Mouse (Mus musculus) ES-CJ7 (cell line): ENCODE data around the gene Pfkfb1.

Experiments used
- DNase-seq: peaks from one replicate; pipeline ENCODE4 v3.0.0; 2011; ENCODE audit warnings: low read depth, low spot score

The Pfkfb1 gene

DNA sequence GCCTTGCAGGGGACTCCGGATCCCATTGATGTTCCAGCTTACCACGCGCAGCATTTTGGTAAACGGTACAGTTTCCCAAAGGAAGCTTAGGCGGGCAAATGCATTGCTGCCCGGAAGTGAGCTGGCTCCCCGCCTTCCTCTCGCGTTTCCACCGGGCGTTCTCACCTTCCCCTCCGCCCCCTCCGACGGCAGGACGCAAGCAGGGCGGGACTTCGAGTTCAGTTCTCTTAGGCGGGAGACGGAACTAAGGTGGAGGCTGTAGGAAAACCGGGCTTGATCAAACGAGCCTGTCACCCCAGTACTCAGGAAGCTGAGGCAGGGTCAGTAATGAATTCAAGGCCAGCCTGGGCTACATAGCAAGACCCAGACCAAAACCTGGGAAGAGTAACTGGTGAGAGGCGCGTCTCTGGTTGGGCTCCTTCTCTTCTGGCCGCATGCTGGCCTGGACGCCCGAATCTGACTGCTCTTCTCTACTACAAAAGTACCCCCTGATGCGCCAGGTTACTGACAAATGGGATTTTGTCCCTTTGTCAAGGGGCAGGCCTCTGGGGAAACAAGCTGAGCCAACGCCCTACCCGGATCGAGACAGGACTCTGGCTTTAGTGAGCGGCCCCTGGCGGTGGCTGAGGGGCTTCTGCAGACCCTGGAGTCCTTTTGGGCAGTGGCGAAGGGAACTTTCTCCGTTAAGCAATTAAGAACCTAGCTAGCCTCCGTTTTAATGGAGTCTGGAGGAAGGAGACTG lies at the start of gene Pfkfb1:
Pfkfb1 (plus strand) TSS at position 207 of the 742 bp plus-strand sequence.
- peak; percentile 90 for DNase-seq

- DNase-seq: no peak
These were observed 47.9 kb upstream of the Pfkfb1 start for GRCm38 (mm10) chrX:150540111-150540510.

DNA sequence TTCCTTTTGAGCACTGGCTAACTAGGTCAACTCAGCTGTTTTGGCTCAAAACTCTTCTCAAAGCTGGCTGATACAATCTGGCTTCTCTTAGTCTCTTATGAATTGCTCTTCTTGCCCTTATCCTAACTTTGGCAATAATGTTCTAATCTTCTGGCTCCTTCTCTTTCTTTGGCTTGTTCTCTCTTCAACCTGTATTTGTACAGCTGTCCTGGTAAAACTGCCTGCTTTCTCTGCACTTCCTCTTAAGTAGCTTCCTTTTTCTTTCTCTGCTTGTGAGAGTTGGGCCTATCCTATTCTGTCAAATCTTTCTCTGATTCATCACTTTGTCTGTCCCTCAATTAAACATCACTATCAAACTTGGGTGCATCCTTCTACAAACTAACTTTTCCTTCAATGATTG lies 46.3 kb upstream of the Pfkfb1 start:
- DNase-seq: no peak

GRCm38 (mm10) chrX:150547239-150547638 lies 40.8 kb upstream of the Pfkfb1 start, which contains the start of gene Alas2:
Gene Alas2 (plus strand): TSS chrX:150547375.
- DNase-seq: no peak

- no peak for DNase-seq
These were observed 38.4 kb upstream of the Pfkfb1 start for GRCm38 (mm10) chrX:150549639-150550038.

- DNase-seq: no peak
These were observed 36.0 kb upstream of the Pfkfb1 start for GRCm38 (mm10) chrX:150551986-150552385.

DNA sequence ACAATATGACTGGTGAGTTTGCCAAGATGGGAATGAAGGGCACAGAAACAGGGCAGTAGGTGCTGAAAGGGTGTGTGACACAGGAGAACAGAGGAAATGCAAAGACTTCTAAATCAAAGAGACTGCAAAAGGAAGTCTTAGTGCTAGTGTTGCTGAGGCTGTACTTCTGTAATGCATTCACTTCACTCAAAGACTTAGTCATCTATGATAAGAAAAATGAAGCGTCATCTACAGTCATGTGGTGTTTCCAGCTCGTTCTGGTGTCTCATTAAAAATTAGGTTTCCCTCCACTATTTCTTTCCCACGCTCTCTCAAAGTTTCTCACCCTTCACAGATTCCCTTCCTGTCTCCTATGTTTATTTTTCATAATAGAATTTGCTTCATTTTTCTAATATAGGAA lies 34.0 kb upstream of the Pfkfb1 start:
- DNase-seq: no peak

- DNase-seq: no peak
These were observed 23.2 kb upstream of the Pfkfb1 start for GRCm38 (mm10) chrX:150564644-150565357.

GRCm38 (mm10) chrX:150581921-150582320 lies 6.1 kb upstream of the Pfkfb1 start:
- DNase-seq: no peak

DNA sequence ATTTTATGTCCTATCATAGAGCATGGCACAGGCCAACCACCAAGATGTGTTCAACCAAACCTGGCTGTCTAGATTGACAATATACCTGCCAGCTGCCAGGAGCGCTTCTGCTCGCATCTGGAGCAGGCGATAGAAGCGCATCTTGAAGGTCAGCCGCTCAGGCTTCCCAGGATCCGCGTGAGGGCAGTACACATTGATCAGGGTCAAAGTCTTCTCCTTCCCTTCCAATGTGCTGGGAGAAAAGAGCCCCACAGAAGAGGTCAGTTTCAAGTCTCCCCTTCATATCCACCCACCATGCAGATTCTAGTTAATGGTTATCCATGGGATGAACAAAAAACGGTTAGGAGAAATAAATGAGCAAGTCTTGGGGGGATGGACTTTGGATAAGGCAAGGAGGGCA lies 2.9 kb upstream of the Pfkfb1 start:
- DNase-seq: no peak

DNA sequence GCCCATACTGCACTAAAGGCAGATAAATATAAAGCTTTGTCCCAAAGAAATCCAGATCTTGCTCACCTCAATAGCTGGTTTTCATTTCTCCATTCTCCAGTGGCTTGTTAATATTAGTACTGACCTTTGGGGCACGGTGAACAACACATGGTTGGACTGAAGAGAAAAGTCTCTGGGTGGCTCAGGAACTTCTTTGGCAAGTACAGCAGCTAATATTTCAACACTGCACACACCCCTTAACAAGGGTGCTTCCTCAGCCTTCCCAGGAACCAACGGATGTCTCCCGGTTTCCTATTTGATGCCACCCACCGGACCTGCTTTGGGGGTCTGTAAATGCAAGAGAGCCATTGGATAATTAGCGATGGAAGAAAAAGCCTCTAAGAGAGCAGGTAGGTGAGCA lies 1.7 kb downstream of the Pfkfb1 start, which contains the start of gene Apex2:
Apex2 (minus strand) TSS at position 173 of the 400 bp plus-strand sequence.
- DNase-seq: no peak

GRCm38 (mm10) chrX:150593266-150594035 lies 5.4 kb downstream of the Pfkfb1 start:
- no peak for DNase-seq

DNA sequence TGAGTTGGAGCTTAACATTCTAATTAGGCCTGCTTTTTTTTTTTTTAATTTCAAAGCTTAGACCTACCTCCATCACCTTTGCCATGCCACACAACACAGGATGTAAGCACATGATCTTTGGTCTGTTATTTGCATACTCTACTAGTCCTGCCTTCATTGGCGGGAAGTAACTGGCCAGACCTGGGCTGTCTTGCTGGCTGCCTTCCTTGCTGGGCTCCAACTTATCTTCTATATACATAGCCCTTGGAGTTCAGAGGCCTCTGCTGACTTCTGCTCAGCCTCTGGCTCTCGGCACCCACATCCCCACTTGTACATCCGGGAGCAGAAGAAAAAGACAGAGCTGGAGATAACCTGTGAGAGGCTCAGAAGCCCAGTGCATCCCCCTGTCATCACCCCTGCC lies 6.1 kb downstream of the Pfkfb1 start:
- no peak for DNase-seq

DNA sequence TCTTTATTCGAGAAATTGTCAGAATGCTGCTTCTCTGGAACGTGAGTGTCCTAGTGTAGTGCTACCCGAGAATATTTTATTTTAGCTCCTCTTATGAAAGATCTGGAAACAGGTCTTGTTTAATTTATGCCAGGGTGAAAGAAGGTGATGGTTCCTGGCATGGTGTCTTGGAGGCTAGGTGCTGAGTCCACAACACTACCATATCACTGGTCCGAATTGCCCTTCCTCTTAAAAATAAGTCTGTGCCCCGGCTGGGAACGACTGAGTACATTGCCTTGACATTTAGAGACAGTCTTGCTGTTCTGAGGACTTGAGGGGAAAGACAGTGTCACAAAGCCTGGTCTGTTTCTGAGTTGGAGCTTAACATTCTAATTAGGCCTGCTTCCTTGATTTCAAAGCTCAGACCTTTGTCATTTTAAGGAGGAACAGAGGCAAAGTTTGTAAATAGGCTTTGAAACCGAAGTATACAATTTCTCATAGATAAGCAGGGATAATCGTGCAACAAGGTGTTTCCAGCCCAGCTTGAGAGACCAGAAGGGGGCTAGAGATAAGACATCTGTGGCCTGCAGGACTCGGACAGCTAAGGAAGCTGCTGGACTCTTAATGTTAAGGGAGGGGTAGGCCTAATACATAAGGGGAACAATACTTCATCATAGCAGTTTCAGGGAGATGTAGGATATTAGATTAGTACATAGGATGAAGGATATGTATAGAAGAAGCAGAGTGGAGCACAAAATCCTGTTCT lies 7.2 kb downstream of the Pfkfb1 start:
- DNase-seq: no peak

GRCm38 (mm10) chrX:150598882-150599281 lies 10.9 kb downstream of the Pfkfb1 start:
- no peak for DNase-seq

- DNase-seq: no peak
These were observed 48.4 kb downstream of the Pfkfb1 start for GRCm38 (mm10) chrX:150636421-150636820.

- DNase-seq: peak; percentile 32
These were observed 68.3 kb downstream of the Pfkfb1 start for GRCm38 (mm10) chrX:150656122-150656907.

DNA sequence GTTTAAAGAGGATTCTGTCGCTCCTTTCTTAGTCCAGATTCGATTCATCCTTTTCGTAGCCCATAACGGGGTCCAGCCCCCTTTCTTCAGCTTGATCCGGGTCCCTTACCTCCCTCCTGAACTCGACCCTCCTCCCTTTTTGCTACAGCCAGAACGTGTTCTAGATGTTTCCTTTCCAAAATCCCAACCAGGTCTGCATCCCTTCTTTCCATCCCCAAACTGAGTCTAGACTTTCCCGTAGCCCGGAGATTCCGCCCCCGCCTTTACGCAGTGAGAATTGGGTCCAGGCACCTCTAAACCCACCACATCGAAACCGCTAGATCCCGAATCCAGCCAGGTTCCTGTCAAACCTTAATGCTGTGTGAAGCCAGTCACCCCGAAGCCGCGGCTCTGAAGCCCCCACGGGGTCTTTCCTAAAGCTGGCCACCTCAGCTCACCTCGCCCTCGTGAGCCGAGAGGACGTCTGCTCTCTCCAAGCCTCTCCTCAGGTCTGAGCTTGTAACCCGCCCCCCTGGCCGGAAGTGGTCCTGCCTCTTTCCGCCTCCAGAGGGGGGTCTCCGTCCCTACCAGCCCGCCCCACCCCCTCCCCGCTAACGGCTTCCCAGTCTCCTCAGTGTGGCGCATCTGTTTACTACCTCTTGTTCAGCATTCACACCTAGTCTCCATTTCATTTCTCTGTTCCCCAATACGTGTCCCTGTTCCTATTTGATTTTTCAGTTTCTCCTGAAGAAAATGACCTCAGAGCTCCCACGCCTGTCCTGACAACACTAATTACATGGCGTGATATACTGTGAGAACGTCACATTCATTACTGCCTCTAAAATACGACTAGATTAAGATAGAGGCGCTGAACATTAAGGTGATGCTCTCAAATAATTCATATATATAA lies 69.1 kb downstream of the Pfkfb1 start, which contains the start of gene Tro:
Tro (minus strand) TSS at position 676 of the 889 bp plus-strand sequence.
- peak; percentile 62 for DNase-seq

DNA sequence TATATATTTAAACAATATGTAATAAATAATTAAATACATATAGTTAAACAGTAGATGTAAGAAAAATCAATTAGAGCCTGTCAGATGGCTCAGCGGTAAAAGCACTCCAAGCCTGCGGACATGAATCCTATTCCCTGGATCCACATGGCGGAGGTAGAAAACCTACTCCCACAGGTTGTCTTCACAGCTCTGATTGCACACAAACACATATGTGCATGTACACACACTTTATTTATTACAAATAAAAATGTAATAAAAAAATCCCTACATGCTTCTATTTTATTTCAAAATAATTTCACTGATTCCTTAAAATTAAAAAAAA lies 69.7 kb downstream of the Pfkfb1 start:
- DNase-seq: no peak

GRCm38 (mm10) chrX:150662809-150663208 lies 74.8 kb downstream of the Pfkfb1 start:
- DNase-seq: peak; percentile 3
